Mouse (Mus musculus) heart, adult 9 months (tissue): ENCODE measurements at regions not wholly inside any gene's neighbourhood (a gene's known extent, or its start where the extent isn't known, plus 50 kb on each side); places are given as distances from the start of the nearest gene placed in this dataset.

Source experiments
- DNase-seq, 2 experiments: peaks; one replicate each; pipeline ENCODE4 v3.0.0; 2022; ENCODE audit warnings: low spot score in 2 of 2

DNA sequence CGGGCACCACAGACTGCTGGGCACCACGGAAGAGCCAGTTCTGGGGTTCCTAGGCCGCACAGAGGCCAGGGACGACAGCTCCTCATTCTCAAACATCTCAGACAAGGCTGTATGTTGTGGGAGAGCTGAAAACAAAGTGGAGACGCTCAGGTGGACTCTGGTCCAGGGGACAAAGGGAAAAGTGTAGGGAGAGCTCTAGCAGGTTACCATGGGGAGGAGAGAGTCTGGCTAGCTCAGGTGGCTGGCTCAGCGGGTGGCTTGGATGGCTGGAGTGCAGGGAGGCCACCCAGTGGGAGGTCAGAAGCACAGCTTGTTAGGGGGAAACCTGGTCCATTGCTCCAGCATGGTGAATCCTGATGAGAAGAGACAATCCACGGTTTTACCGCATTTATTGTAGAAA lies 253.3 kb upstream of the Mmadhc start:
- no peak for DNase-seq

DNA sequence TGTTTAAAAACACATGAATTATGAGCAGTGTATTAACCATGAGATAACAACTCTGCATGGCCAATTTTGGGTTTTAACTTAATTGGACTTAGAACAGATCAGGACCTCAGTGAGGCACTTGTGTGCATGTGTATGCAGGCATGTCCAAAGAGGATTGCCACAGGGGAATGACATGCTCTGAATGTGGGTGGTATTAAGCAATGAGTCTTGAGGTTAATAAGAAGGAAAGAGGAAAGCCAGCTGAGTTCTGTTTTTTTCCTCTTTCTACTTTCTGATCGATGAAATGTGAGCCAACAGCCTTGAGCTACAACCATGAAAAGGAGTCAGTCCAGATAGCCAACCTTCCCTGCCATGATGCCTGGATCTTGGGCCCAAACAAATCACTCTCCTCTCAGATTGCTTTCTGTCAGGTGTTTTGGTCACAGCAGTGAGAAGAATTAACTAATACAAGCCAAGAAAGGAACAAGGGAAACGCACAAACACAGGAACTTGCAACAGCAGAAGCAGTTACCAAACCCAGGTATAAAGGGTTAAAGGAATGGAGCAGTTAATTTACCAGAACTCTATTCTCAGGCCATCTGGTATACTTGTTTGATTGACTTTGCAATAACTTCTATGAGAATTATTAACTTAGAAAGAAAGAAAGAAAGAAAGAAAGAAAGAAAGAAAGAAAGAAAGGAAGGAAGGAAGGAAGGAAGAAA lies 243.3 kb upstream of the Mmadhc start:
- DNase-seq, result peak; percentile 2 to 11

DNA sequence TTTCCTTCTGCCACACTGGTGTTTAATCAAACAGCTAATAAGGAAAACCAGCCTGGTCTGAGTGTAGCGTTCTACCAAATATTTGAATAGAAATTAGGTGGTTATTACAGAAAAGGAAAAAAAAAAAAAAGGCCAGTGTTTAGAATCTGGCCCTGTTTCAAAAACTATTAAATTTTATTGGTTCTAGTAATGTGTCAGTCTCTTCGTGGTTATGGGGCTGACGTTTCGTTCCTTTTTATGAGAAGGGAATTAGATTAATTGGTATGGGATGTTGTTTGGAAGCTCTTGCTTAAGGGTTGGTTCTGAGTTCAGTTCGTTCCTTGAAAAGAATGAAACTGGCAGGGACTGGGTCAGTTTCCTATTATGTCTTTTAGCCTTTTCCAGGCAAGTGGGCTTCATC lies 241.5 kb upstream of the Mmadhc start:
- no peak for DNase-seq

DNA sequence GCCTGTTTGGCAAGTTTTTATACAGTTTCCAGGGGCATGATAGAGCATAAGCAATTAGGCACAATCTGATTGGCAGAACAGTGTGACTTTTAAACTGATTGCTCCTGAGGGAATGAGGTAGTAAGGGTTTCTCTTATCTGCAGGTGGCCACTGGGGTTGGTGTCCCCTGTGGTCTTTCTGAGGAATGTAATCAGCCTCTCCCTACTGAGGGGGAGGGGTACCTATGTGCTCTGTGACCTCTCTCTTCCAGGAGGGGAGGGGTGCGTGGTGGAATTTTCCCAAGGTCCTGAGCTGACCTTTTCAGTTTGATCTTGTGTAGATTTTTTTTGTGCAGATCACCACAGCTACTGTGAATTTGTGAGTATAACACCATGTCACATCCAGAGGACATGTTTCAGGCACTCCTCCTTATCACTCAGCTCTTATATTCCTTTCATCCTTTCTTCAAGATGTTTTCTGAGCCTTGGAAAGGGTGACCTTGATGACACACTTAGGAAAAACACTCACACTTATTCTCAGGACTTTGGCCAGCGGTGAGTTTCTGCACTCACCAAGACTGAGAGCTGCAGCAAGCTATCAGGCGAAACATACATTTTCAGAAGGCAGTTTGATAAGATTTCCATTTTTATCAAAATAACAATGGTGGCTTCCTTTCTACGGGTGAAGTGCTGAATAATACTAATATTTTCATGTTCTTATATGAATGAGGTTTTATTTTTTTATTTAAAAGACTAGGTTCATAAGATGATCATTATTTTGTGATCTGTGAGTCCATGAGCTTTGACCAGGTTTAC lies 238.7 kb upstream of the Mmadhc start:
- DNase-seq, result no peak

DNA sequence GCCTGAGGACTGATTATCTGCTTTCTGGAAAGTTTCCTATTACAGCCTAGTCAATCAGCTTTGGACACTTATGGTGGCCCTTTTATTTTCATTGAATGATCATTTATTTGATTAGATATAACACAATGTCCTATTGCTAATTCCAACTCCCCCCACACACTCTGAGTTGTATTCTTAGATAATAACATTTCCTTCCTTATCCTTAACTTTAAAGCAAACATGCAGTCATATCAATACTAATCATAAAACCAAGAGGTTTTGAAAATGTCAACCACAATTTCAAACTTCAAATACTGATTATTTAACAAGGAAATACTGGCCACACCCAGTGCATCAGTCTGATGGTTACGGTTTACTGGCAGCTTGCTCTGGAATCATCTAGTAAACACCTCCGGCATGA lies 237.1 kb upstream of the Mmadhc start:
- DNase-seq, result no peak

DNA sequence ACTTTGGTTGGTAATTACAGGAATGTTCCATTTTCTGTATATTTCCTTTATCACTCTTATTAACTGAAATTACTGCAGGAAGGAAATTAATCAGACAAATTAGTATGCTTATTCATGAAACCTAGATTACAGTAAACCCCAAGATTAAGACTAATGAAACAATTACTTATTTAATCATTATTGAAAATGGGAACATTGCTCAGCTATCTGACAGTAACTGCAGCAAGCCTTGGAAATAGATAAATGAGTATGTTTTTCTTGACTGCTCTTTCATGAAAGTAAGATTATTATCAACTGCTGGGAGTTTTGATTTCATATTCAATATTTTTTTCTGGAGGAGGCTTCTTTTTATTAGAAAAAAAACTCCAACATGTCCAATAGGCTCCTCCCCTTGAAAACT lies 230.8 kb upstream of the Mmadhc start:
- DNase-seq, result no peak

DNA sequence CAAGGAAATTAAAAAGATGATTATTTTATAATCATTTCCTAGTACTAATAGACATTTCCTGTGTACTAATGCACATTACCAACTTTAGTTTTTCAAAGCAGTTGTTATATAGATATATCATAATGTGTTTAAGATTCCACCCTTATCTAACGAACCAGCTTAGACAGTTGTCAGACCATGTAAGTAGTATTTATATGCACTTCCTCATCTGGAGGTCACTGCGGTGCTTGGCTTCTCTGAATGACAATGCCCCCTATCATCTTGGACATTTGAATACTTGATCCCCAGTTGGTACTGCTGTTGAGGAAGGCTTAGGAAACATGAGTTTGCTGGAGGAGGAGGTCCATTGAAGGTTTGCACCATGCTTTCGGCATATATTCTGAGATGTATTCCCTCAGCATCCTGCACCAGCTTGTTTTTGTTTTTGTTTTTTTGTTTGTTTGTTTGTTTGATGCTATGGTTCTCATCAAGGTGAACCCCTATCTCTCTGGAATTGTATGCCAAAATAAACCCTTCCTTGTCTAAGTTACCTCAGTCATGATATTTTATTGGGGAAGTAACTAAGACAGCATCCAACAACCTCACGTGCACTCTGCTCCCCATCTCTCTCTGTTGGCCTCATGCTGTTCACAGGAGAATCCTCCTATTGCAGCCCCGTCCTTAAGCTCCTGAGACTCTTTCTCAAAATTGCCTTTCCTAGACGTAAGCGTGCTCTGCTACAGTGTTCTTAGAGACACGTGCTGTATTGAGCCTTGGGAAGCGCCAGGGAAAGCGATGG lies 228.4 kb upstream of the Mmadhc start:
- DNase-seq, result no peak

DNA sequence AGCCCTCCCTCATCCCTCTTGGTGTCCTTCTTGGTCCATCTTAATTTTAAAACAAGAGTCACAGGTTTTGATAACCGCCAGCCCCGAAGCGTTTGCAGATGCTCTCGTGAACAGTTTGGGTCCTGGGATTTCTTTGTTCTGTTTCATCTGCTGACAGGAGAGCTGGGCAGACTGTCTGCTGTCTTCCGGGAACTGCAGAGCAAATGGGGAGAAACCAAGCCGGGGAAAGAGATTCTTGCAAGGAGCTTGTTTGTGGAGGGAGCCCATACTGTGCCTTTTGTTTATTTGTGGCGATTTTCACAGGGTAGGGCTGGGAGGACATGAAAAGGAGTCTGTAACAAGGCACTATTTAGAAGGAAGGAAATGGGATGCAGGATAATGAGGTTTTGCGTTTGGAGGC lies 223.6 kb upstream of the Mmadhc start:
- no peak for DNase-seq

DNA sequence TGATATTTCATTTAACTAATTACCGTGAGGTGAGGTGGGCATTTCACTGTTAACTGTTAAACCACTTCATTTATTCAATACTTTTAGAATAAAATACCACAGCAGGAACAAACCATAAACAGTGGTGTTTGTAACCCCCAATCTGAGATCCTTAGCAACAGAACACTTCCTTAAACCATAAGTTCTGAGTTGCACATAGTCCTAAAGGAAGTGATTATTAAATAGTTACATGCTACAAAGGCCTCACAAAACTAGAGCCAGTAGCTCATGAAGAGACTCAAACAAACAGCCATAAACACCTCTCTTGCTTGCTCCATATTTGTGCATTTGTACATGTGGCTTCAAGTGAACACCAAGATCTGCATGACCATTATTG lies 222.5 kb upstream of the Mmadhc start:
- DNase-seq, result no peak

DNA sequence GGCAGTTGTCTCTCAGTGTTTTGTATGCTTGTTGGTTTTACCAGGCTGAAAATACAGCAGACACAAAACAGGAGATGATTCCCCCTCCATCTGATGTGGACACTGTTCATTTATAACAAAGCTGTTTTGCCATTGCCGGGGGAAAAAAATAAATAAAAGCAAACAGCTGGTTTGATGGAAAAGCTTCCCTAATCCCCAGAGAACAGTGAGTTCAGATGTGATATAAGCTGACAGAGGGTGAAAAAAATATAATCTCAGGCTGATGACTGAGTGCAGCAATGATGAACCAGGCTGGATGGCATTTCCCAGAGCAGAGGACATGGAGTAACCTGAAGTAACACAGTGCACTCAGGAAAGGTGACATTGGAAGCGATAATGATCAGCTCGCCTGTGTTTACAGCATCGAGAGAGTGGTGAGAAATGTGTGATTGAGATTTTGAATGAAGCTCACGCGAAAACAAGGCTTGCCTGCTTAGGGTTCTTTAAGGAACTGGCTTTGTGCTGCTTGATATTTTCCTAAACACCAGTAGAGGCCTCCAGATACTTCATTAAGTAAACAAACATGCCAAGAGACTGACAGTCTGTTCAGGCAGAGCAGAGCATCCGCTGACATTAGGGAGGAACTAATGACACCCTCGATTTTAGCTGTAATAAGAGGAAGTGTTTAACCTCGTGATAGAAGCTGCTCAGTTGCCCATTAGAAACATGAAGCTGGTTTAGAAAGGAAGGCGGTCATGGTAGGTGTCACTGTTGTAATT lies 221.9 kb upstream of the Mmadhc start:
- peak; percentile 19 to 42 for DNase-seq

DNA sequence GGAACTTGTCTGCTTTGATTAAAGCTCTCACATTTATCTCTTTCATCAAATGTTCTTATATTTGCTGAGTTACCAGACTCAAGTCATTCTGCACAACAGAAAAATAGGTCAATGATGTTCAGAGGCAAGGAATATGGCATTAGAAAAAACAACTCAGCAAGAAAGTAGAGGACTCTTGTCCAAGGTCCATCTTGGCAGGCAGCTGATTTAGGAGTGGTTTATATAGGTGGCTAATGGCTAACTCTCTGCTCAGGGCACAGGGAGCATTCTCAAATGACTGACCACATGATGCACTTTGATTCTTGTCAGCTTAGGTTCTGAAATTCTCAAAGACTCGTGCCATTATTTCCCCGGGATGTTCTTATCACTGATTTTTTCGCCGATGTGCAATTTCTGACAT lies 216.7 kb upstream of the Mmadhc start:
- no peak for DNase-seq

DNA sequence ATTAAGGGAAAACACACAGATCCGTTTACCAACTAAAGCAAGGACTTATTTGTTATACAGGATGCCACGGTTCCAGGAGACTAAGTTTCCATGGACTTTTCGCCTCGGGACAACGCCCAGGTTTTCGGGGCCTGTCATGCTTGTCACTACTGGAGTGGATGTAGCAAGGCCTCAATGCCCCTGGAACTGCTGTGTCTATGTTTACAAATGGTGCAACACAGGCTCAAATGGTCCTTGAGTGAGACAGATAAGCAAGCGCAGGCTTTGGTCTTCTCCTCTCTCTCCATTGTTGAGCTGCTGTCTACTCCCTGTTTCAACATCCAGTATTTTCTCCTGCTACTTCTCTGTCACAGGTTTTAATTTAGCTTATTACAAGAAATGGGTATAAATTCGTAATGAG lies 202.1 kb upstream of the Mmadhc start:
- no peak for DNase-seq

DNA sequence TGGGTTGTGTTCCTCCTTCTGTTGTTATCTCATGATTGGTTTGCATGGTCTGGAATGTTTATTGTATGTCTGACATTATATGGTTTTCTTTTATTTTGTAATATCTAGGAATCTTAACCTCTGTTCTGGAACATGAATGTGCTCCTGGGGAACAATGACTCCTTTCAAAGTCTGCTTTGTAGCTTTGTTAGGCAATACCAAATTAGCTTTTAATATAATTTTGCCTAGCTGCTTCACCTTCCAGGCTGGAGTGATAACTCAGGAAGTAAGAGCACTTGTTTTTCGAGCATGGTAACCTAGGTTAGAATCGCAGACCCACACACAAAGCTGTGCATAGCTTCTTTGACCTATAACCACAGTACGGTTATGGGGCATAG lies 199.4 kb upstream of the Mmadhc start:
- no peak for DNase-seq

DNA sequence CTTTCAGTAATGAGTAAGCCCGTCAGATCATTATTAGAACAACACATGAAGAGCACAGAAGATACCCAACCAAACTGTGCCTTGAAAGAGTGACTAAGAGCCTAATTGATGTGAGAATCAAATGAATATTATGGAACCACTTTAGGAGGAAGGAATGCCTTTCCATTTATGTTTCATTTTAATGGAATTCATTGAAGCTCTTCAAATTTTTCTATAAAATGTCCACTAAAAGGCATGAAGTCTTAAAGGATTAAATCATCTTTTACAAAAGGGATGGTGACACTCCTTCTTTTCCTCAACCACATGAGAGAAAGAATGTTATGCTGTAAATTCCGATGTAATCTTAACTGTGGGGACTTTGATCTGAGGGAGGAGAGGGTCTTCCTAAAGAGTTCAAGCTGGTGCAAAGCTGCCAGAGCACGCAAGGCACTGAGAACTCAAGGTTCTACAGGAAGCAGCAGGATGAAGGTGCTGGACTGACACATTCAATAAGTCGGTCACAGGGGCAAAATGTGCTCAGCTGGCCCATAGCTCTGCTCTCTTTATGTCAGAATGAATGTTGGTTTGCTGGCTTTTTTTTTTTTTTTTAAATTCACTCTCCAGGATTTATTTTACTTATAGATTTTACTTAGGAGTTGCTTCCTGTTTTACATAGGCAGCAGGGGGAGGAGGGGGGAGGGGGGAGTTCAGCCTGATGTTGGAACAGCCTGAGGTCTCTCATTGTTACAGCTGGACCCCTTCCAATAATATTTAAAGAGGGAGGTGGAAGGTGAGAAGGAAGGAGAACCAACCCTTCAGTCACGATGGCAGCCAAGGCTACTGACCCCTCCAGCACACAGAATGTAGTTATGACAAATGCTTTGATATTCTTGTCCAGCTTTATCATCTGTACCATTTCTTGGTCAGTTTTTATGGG lies 198.8 kb upstream of the Mmadhc start:
- DNase-seq, result no peak

DNA sequence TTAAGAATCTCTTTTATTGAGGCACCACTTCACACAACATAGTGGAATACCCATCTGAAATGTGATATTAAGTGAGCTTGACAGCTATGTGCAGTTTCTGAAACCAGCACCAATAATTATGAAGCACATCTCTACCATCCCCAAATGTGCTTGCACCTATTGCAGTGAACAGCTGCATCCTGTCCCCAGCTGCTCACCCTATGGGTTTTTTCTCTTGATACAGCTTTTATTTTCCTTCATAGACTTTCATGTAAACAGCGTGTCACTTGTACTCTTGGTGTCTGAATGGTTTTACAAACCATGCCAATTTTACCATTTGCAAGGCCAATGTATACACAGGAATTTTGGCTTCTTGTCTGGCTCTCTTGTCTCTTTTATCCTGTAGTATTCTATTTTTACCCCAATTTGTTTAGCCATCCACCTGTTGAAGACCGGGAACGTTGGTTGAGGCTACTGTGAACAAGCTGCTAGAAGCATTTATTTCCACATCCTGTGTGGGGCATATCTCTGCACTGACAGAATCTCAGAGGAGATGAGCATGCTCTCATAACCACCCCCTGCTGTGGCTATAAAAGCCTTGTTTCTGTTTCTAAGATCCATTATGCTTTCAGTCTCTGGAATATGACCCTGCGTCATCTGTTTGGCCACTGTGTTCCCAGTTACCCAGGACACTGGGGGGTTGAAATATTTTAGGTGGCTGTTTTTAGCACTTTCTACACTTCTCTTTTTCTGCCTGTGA lies 197.2 kb upstream of the Mmadhc start:
- peak in 1 of 2 experiments; percentile 16 for DNase-seq

DNA sequence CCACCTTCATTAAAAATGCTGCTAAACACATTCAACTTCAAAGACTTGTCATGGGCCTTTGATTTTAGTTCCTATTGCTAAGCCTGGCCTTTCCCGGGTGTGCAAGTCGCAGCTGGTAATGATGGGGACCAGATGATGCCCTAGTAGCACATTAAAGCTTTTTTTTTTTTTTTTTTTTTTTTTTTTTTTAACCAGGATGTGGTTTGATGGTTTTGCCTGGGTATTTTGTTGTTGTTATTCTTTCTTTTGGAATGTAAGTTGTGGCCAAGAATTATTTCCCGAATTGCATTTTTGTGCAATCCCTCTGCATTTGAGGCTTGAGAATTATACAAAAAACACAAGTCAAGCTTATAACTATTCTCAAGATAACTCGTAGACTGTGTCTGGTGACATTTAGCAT lies 167.2 kb upstream of the Mmadhc start:
- DNase-seq, result no peak

DNA sequence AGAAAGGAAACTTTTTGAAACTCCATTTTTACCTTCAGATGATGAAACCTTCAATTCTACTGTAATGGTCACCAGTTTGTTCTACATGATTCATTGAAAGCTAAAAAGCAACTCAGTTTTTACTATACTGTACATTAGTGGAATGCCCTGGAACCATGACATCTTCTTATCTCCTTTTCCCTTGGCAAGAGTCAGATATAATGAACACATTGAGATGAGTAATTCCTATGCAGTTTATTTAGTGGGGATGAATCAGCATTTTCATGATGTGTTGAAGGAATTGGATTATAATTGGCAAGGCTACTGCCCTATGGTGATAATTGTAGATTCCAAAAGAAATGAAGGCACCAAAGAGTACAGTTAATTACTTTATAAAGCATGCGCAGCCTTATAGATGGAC lies 165.8 kb upstream of the Mmadhc start:
- no peak for DNase-seq

DNA sequence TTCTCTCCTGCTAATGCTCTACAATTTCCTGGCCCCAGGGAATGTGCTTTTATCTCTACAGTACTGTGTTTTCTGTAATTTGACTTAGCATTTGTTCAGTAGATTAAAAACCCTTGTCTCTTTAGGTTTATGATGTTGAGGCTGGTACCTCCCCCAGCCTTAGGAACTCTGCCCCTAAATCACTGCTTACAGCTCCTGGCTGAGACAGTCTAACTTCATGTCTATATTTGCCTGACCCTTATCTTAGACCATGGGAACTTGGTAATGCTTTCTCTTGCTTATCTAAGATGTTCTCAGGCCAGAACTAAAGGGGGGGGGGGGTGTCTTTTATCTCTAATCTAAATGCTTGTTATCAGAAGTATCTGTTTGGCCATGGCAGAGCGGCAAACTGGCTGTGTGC lies 160.1 kb upstream of the Mmadhc start:
- no peak for DNase-seq

DNA sequence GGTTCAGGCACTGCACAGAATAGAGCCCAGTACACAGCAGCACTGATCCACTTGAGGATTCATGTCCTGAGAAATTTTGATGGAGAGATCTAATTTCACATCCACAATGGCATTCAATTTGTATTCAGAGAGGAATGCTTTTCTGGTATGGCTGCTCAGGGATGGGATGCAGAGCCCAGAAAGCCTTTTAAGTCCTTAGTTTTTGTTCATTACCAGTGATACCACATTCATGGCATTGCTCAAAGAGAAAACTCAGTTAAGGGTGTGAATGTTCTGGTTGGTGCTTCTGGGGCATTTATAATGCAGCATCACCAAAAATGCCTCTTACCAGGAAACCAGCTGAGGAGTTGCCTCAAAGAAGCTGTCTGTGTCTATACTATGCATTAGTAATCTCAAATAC lies 151.5 kb upstream of the Mmadhc start:
- no peak for DNase-seq

DNA sequence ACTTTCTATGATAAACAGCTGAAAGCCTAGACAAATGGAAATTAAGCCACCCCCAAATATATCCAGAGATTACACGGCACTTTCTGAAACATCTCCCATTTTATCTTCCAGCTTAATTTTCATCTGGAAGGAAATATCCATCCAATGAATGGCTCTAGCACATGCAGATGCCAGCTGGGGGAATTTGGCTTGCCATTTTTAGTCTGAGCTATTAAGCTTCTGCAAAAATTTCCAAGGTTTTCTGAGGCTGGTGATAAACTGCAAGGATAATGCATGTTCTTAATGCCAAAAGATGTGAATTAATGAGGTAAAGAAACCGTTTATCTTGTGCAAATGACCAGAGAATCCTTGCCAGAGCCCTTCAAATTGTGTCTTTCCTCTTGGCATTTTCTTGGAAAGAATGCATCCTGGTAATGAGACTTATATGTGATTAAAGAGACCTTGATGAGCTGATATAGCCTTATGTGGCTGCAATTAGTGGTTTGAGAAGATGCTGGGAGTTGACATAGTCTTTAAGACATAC lies 149.4 kb upstream of the Mmadhc start:
- DNase-seq, result no peak
